Mouse (Mus musculus) intestine, embryonic 15.5 days (tissue): ENCODE data around the gene Agbl1. TPM values are rescaled to one million over a fixed set of nuclear protein-coding genes. Genes with fewer than 3 reads are reported as not detected.

Experiments used
- ATAC-seq: fragments of 200-750 bp; cut with Nextera tagmentation; 2 replicates; pipeline ENCODE4 v1.8.0; 2017; ENCODE audit warnings: moderate TSS enrichment, moderate library complexity
- H3K27ac ChIP-seq: fragments of 300-500 bp; sonication (generic); 2 replicates; pipeline ENCODE4 v1.5.1; 2015; ENCODE audit warnings: mild to moderate bottlenecking, inconsistent platforms
- H3K27me3 ChIP-seq: fragments of 300-500 bp; sonication (generic); replicated peaks from 2 replicates; pipeline ENCODE4 v1.6.1; 2015; ENCODE audit warnings: inconsistent platforms
- H3K36me3 ChIP-seq: fragments of 300-500 bp; sonication (generic); 2 replicates; pipeline ENCODE4 v1.6.1; 2015; ENCODE audit warnings: inconsistent platforms
- H3K4me1 ChIP-seq: fragments of 300-500 bp; sonication (generic); replicated peaks from 2 replicates; pipeline ENCODE4 v1.6.1; 2015; ENCODE audit warnings: inconsistent platforms
- H3K4me2 ChIP-seq: fragments of 300-500 bp; sonication (generic); replicated peaks from 2 replicates; pipeline ENCODE4 v1.6.1; 2015; ENCODE audit warnings: mild to moderate bottlenecking, inconsistent platforms
- H3K4me3 ChIP-seq: fragments of 300-500 bp; sonication (generic); replicated peaks from 2 replicates; pipeline ENCODE4 v1.5.1; 2015; ENCODE audit warnings: inconsistent platforms
- H3K9ac ChIP-seq: fragments of 300-500 bp; sonication (generic); 2 replicates; pipeline ENCODE4 v1.6.1; 2015; ENCODE audit warnings: inconsistent platforms
- H3K9me3 ChIP-seq: fragments of 300-500 bp; sonication (generic); 2 replicates; pipeline ENCODE4 v1.6.1; 2016; ENCODE audit warnings: inconsistent platforms
- WGBS: fragments of 180-500 bp; shearing (Covaris S2); methylation state at CpG from one replicate; pipeline ENCODE4 v1.1.7; 2015; 5-methylcytosine and 5-hydroxymethylcytosine counted together
- polyA plus RNA-seq: library from polyadenylated mRNA; unstranded; fragments of >200 nt; fragmentation: Nextera tagmentation; extraction: Ambion mirVana; gene quantifications from 2 replicates; pipeline ENCODE4 v1.2.1, GENCODE M21; 2015

Agbl1 gene
- polyA plus RNA-seq, 1 experiment from 2014 or later = not detected

DNA sequence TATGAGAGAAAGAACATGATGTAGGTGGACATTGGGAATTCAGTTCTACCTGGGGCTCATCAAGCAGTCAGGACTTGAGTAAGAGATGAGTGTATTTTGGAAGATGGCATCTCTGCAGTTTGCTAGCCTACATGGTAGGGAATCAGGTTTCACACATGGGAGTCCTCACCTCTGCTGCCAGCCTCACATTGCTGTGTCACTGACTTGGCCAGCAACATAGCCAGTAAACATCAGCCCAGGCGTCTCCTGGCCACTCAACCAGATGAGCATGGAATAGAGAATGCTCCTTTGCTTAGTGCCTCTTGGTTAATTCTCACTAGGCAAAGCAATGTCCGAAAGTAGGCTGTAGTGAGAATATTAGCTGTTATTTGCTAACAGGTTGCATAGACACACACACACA is 255.9 kb downstream of the Agbl1 start:
- Histone ChIP-seq H3K9me3 (no peaks in the 10 kb centered on the region), H3K36me3 (no peaks in the 10 kb centered on the region), H3K4me1 (no peaks in the 10 kb centered on the region), H3K9ac (no peak overlapping the region), H3K27me3 (no peaks in the 10 kb centered on the region), H3K4me3 (no peak overlapping the region), H3K27ac (no peak overlapping the region), H3K4me2 (no peak overlapping the region)
- WGBS = 76% methylated on average over 2 of the region's 2 CpGs
- no peak for ATAC-seq

GRCm38 (mm10) chr7:76487519-76487918 is 257.8 kb downstream of the Agbl1 start:
- ATAC-seq = no peak
- H3K4me3 ChIP-seq = no peak overlapping the region
- H3K9ac ChIP-seq = no peak overlapping the region
- H3K36me3 ChIP-seq = no peaks in the 10 kb centered on the region
- no peak overlapping the region for H3K27ac ChIP-seq
- 72% methylated on average over 5 of the region's 5 CpGs for WGBS
- H3K4me1 ChIP-seq = no peaks in the 10 kb centered on the region
- no peak overlapping the region for H3K4me2 ChIP-seq
- no peaks in the 10 kb centered on the region for H3K9me3 ChIP-seq
- H3K27me3 ChIP-seq = no peaks in the 10 kb centered on the region

DNA sequence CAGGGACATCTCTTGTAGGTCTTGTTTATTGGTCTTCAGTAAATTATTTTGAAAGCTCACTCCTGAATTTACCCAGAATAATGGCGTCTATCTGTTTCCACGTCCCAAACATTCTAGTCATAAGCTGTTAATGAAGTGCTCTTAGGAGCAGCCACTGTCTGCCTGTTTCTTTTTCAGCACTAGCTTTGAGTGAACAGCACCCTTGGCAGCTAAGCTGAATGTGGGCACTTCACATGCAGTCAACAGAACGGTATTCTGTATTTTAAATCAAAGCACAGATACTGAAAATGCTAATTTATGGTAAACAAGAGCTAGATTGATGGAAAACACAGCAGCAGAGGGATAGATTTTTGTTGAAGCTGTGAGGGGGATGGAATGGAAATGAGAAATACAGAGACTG is 294.6 kb downstream of the Agbl1 start:
- no peak for ATAC-seq
- H3K4me3 ChIP-seq = no peak overlapping the region
- H3K9me3 ChIP-seq = no peaks in the 10 kb centered on the region
- H3K27me3 ChIP-seq = no peaks in the 10 kb centered on the region
- H3K27ac ChIP-seq = no peak overlapping the region
- H3K9ac ChIP-seq = no peak overlapping the region
- WGBS = 30% methylated on average over 3 of the region's 3 CpGs
- no peak overlapping the region for H3K4me2 ChIP-seq
- H3K4me1 ChIP-seq = no peaks in the 10 kb centered on the region
- no peaks in the 10 kb centered on the region for H3K36me3 ChIP-seq

DNA sequence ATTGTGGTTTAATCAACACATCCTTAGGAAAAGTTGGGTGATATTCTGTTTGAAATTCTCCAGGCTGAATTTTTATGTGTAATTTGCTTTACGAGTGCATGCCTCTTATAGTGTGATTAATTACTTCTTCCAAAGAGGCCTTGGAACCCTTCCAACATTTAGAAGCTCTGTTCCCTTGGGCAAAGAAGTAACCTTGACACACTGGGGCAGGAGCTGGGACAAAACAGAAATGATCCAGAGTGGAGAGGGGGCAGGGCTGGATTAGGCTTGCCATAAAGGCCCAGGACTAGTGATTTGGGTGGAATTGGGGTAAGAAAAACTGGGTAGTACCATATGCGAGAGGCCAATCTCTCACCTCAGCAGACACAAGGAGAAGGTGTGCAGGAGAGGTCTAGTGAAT is 316.8 kb downstream of the Agbl1 start:
- no peaks in the 10 kb centered on the region for H3K36me3 ChIP-seq
- no peak overlapping the region for H3K9ac ChIP-seq
- no peak overlapping the region for H3K27ac ChIP-seq
- H3K4me3 ChIP-seq = no peak overlapping the region
- no peaks in the 10 kb centered on the region for H3K4me1 ChIP-seq
- ATAC-seq = no peak
- no peaks in the 10 kb centered on the region for H3K9me3 ChIP-seq
- H3K4me2 ChIP-seq = no peak overlapping the region
- 54% methylated on average over 2 of the region's 2 CpGs for WGBS
- no peaks in the 10 kb centered on the region for H3K27me3 ChIP-seq

DNA sequence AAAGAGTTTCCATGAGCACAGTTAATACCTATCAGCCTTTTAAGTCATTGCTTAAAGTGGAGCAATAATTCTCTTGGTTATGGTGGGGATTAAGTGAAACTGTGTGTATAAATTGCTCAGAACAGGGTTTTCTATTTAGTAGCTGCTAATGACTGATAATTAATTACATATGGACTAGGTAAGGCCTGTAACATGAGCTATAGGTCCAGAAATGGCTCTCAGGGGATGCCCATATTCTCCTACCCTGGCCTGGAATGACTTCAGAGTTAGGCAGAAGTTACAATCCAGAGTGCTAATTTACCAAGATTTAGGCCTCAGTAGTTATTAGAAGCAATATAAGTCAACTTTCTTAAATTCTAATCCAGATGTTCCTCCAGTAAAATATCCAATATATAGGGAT is 317.6 kb downstream of the Agbl1 start:
- ATAC-seq = no peak
- no peak overlapping the region for H3K4me3 ChIP-seq
- no peak overlapping the region for H3K9ac ChIP-seq
- no peaks in the 10 kb centered on the region for H3K36me3 ChIP-seq
- no peak overlapping the region for H3K4me2 ChIP-seq
- H3K27me3 ChIP-seq = no peaks in the 10 kb centered on the region
- no peaks in the 10 kb centered on the region for H3K9me3 ChIP-seq
- H3K4me1 ChIP-seq = no peaks in the 10 kb centered on the region
- H3K27ac ChIP-seq = no peak overlapping the region

DNA sequence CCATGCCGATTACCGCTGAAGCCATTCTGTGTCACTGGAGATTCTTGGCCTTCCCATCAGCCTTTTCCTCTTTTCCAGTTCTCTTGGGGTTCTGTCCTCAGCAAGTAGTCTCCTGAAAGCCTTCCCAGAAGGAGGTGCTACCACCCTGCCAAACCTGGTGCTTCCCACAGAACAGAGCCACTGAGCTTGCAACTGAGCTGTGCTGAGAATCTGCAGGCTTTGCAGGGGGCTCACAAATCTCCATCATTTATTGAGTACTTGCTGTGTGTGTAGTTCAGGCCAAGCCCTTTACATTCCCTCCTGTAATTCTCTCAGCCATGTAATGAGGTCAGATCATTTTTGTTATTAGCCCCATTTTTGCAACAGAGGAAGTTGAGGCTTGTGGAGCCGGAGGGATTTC is 322.2 kb downstream of the Agbl1 start:
- no peaks in the 10 kb centered on the region for H3K4me1 ChIP-seq
- no peaks in the 10 kb centered on the region for H3K27me3 ChIP-seq
- WGBS = 64% methylated on average over 3 of the region's 3 CpGs
- ATAC-seq = no peak
- H3K4me3 ChIP-seq = no peak overlapping the region
- no peak overlapping the region for H3K9ac ChIP-seq
- H3K27ac ChIP-seq = no peak overlapping the region
- no peak overlapping the region for H3K4me2 ChIP-seq
- no peaks in the 10 kb centered on the region for H3K36me3 ChIP-seq
- no peaks in the 10 kb centered on the region for H3K9me3 ChIP-seq

DNA sequence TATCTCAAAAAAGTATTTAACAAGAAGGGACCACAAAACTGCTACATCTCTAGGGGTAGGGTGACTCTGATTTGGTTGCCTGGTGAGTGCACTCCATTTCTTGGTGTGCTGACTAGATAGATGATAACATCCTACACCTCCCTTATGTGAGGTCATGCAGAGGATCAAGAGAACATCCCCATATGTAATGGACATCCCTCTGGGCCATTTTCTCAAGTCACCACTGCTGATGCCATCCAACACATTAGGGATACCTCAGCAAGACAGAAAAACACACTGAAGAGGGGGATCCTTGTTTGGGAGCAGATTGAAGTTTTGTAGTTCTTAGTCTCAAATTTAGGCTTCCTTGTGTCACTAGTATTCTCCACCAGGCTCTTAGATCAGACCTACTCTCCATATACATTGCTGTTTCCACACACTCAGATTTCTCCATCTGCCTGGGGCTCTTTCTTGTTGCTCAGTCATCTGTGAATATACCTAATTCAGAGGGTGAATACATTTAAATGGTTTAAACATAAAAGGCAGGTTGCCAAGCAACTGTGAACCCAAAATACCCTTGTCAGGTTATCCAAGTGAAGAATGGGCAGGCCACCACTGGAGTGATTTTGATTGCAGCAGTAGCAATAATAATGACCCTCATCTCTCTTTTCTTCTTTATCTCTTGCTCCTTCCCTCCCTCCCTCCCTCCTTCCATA is 331.0 kb downstream of the Agbl1 start:
- H3K9me3 ChIP-seq = no peaks in the 10 kb centered on the region
- no peak overlapping the region for H3K4me2 ChIP-seq
- no peaks in the 10 kb centered on the region for H3K4me1 ChIP-seq
- H3K27me3 ChIP-seq = no peaks in the 10 kb centered on the region
- no peak overlapping the region for H3K4me3 ChIP-seq
- H3K27ac ChIP-seq = no peak overlapping the region
- H3K36me3 ChIP-seq = no peaks in the 10 kb centered on the region
- H3K9ac ChIP-seq = no peak overlapping the region
- ATAC-seq = no peak

GRCm38 (mm10) chr7:76562506-76562905 is 332.8 kb downstream of the Agbl1 start:
- no peaks in the 10 kb centered on the region for H3K9me3 ChIP-seq
- H3K36me3 ChIP-seq = no peaks in the 10 kb centered on the region
- H3K4me2 ChIP-seq = no peak overlapping the region
- H3K27ac ChIP-seq = no peak overlapping the region
- H3K4me3 ChIP-seq = no peak overlapping the region
- WGBS = 83% methylated on average over 4 of the region's 4 CpGs
- no peaks in the 10 kb centered on the region for H3K4me1 ChIP-seq
- ATAC-seq = no peak
- no peak overlapping the region for H3K9ac ChIP-seq
- H3K27me3 ChIP-seq = no peaks in the 10 kb centered on the region

GRCm38 (mm10) chr7:76594566-76595079 is 364.9 kb downstream of the Agbl1 start:
- no peak for ATAC-seq

DNA sequence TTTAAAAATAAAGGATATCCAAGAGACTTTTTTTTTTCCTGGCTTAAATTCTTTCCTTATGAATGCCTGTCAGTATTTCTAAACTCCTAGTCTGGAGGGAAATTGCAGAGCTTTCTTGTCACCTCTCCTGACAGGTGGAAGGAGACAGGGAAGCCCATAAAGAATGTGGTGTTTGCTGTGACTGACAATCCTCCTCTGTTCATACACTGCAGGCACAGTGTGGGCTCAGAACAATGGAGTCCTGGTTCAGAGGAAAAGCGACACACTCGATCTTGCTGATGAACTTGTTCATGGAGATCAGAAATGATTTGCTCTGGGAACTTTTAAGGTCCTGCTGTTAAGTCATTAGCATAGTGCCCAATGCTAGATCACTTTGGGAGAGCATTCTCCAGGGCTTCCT is 368.1 kb downstream of the Agbl1 start:
- Histone ChIP-seq H3K36me3 (no peaks in the 10 kb centered on the region), H3K27ac (no peak overlapping the region), H3K4me3 (no peak overlapping the region), H3K27me3 (no peaks in the 10 kb centered on the region), H3K4me2 (no peak overlapping the region), H3K9ac (no peak overlapping the region), H3K4me1 (no peaks in the 10 kb centered on the region), H3K9me3 (no peaks in the 10 kb centered on the region)
- ATAC-seq = no peak
- WGBS = 57% methylated on average over 2 of the region's 2 CpGs

More at GRCm38 (mm10) chr7:76594566-76595079, 364.9 kb downstream of the Agbl1 start:
- H3K36me3 ChIP-seq = no peaks in the 10 kb centered on the region
- 42% methylated on average over 5 of the region's 5 CpGs for WGBS
- no peak overlapping the region for H3K9ac ChIP-seq
- no peaks in the 10 kb centered on the region for H3K9me3 ChIP-seq
- no peaks in the 10 kb centered on the region for H3K27me3 ChIP-seq
- H3K4me2 ChIP-seq = no peak overlapping the region
- H3K4me3 ChIP-seq = no peak overlapping the region
- H3K4me1 ChIP-seq = no peaks in the 10 kb centered on the region
- H3K27ac ChIP-seq = no peak overlapping the region

DNA sequence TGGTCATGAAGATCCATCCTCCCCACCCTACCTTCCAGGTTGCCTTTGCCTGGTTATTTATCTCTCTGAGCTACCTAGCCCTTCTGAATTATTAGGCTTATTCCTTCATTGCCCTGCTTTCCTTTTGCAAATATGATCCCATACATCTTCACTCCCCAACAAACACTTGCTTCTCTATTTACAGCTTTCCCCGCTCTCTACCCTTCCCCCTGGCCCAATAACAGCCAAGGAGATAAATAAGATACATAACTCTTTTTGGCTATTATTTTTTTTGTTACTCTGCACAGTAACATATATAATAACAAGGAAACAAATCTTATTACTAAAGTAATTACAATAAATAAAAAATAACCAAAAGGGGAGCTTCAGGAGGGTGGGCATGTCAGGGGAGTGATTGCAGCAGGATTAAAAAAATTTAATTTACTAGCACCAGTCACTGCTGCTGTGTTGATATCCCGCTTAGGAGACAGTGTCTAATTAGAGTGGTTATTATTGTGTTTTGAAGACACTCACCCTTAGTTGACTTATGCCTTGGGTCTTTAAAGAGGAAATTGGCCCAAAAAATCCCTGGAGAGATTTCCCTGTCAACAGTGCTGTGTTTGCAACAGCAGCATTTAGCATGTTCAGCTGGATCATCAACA is 370.5 kb downstream of the Agbl1 start:
- H3K4me2 ChIP-seq = no peak overlapping the region
- no peak overlapping the region for H3K4me3 ChIP-seq
- no peaks in the 10 kb centered on the region for H3K9me3 ChIP-seq
- no peak overlapping the region for H3K27ac ChIP-seq
- no peak for ATAC-seq
- no peak overlapping the region for H3K9ac ChIP-seq
- 81% methylated on average over 2 of the region's 2 CpGs for WGBS
- no peaks in the 10 kb centered on the region for H3K36me3 ChIP-seq
- H3K4me1 ChIP-seq = no peaks in the 10 kb centered on the region
- H3K27me3 ChIP-seq = no peaks in the 10 kb centered on the region

DNA sequence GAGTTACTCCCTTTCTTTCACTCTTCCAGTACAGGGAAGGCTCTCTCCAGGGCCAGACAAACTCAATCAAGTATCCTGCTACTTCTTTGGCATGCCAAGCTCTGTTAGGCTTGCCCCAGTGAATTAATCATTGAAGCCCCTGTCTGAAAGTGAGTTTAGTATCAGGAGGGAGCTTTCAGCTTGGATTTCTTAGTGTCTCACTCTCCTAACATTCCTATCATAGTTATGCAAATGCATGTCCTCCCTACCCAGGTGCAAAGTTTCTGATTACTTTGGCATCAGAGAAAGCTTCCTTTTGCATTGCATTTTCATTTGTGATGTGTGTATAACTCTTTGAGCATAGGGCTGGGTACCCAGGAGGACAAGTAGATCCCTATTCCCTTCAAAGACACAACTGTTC is 399.8 kb downstream of the Agbl1 start:
- ATAC-seq = no peak
- no peaks in the 10 kb centered on the region for H3K27me3 ChIP-seq
- H3K9ac ChIP-seq = no peak overlapping the region
- H3K36me3 ChIP-seq = no peaks in the 10 kb centered on the region
- no peak overlapping the region for H3K27ac ChIP-seq
- no peak overlapping the region for H3K4me2 ChIP-seq
- H3K9me3 ChIP-seq = no peaks in the 10 kb centered on the region
- H3K4me3 ChIP-seq = no peak overlapping the region
- no peaks in the 10 kb centered on the region for H3K4me1 ChIP-seq

- H3K9me3 ChIP-seq = no peaks in the 10 kb centered on the region
These were observed 421.3 kb downstream of the Agbl1 start for GRCm38 (mm10) chr7:76650984-76651383.

More at GRCm38 (mm10) chr7:76650984-76651383, 421.3 kb downstream of the Agbl1 start:
- 47% methylated on average over 4 of the region's 4 CpGs for WGBS
- no peak overlapping the region for H3K4me2 ChIP-seq
- peak; percentile 53 for ATAC-seq
- no peak overlapping the region for H3K4me3 ChIP-seq
- no peak overlapping the region for H3K27ac ChIP-seq
- H3K27me3 ChIP-seq = no peaks in the 10 kb centered on the region
- H3K4me1 ChIP-seq = no peaks in the 10 kb centered on the region
- H3K9ac ChIP-seq = no peak overlapping the region
- H3K36me3 ChIP-seq = no peaks in the 10 kb centered on the region
